Mouse (Mus musculus) ES-E14 (cell line): ENCODE measurements around the gene Tlx3.

Experiments used
- HCFC1 ChIP-seq: IDR thresholded peaks from 2 replicates; pipeline ENCODE4 v1.6.1; 2012; ENCODE audit warnings: low read length, inconsistent platforms, borderline replicate concordance; ENCODE audit not compliant: insufficient read depth
- ZNF384 ChIP-seq: IDR thresholded peaks from 2 replicates; pipeline ENCODE4 v1.6.1; 2012; ENCODE audit warnings: low read depth, low read length, inconsistent platforms

DNA sequence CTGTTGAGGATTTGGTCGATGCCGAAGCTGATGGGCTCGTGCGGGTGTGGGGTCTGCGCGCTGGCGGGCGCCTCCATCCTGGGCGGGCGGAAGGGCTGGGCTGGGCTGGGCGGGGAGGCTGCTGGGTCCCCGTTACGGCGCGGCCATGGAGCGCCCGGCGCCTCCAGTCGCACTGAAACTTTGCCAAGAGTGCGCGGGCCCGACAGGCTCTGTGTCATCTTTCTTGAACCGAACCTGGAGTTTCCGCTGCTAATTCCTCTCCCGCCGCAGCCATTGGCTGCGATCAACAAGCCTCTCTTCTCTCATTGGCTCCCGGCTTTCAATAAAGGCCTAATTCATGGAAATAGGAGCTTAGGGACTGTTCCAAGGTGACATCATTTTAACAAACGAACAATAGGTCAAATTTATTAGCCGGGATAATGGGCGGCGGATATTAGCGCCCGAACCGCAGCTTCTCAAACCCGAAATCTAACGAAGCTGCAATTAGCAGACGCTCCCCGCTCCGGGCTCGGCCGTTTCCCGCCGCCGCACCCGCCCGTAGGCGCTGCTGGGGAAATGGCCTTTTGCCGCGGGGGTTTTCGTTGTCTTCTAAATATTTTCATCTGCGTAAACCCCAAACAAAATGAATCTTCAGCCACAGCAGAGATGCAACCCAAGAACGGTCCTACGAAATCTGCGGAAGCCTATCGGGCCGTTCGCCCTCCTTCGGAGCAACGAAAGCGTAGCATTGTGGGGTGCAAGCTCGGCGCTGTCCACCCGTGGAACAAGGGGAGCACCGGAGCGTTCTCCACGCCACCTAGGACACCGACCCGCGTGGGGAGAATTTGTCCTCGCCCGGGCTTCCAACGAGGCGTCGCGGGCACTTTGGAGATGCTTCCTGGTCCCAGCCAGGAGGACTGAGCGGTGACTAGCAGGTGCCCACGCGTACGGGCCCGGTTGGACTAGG is at the start of gene Tlx3:
- TF ChIP-seq ZNF384 (no peak), HCFC1 (no peak)
